Mouse (Mus musculus): ENCODE results near the gene Snx6. TPM values are rescaled to one million over a fixed set of nuclear protein-coding genes. Genes with fewer than 3 reads are reported as not detected.
A peak's percentile ranks its signal among the peaks of the same experiment; 100 is the strongest.
"Not testable (repeated sequence)": the region's sequence is repeated elsewhere in the genome, so short reads cannot be mapped to it uniquely, and the experiment has no call there.

Snx6 gene
- polyA plus RNA-seq, 1 experiment: 25.2 TPM

- Histone ChIP-seq H3K36me3 (ENCODE audit: control insufficient read depth, insufficient read depth, low read length) (peaks cover 63% of the 10 kb centered on the region), H3K27me3 (ENCODE audit: control insufficient read depth, insufficient read depth, low read length) (no peaks in the 10 kb centered on the region), H3K4me3 (ENCODE audit: control insufficient read depth, insufficient read depth, low read length) (no peak overlapping the region), H3K4me1 (replicated peaks; ENCODE audit: control insufficient read depth, insufficient read depth, low read length) (no peaks in the 10 kb centered on the region), H3K27ac (ENCODE audit: control insufficient read depth, insufficient read depth, low read length) (no peak overlapping the region)
- TF ChIP-seq POLR2A (IDR thresholded peaks at IDR 0.05; ENCODE audit: control insufficient read depth, extremely low read depth, insufficient read depth, low read length, poor library complexity) (no peak), CTCF (IDR thresholded peaks at IDR 0.05; ENCODE audit: borderline replicate concordance, control insufficient read depth, extremely low read depth, insufficient read depth, low read length, poor library complexity) (no peak)
- no peak for DNase-seq
- WGBS: 97% methylated on average over 12 of the region's 12 CpGs
Observed at GRCm38 (mm10) chr12:54763624-54764023, 31.9 kb downstream of the Snx6 start.

GRCm38 (mm10) chr12:54760676-54761075 lies 34.8 kb downstream of the Snx6 start:
- 100% methylated on average over 1 of the region's 1 CpGs for WGBS
- H3K4me1 ChIP-seq (replicated peaks; ENCODE audit: control insufficient read depth, insufficient read depth, low read length): no peaks in the 10 kb centered on the region
- TF ChIP-seq POLR2A (IDR thresholded peaks at IDR 0.05; ENCODE audit: control insufficient read depth, extremely low read depth, insufficient read depth, low read length, poor library complexity) (no peak), CTCF (IDR thresholded peaks at IDR 0.05; ENCODE audit: borderline replicate concordance, control insufficient read depth, extremely low read depth, insufficient read depth, low read length, poor library complexity) (no peak)

GRCm38 (mm10) chr12:54758846-54759245 lies 36.7 kb downstream of the Snx6 start:
- no peak overlapping the region for H3K27ac ChIP-seq (ENCODE audit: control insufficient read depth, insufficient read depth, low read length)
- H3K4me3 ChIP-seq (ENCODE audit: control insufficient read depth, insufficient read depth, low read length): no peak overlapping the region
- peaks cover 53% of the 10 kb centered on the region for H3K36me3 ChIP-seq (ENCODE audit: control insufficient read depth, insufficient read depth, low read length)
- no peaks in the 10 kb centered on the region for H3K27me3 ChIP-seq (ENCODE audit: control insufficient read depth, insufficient read depth, low read length)
- 96% methylated on average over 2 of the region's 2 CpGs for WGBS
- DNase-seq: no peak
- H3K4me1 ChIP-seq (replicated peaks; ENCODE audit: control insufficient read depth, insufficient read depth, low read length): no peaks in the 10 kb centered on the region
- TF ChIP-seq CTCF (IDR thresholded peaks at IDR 0.05; ENCODE audit: borderline replicate concordance, control insufficient read depth, extremely low read depth, insufficient read depth, low read length, poor library complexity): no peak
- no peak for TF ChIP-seq POLR2A (IDR thresholded peaks at IDR 0.05; ENCODE audit: control insufficient read depth, extremely low read depth, insufficient read depth, low read length, poor library complexity)

More at GRCm38 (mm10) chr12:54760676-54761075, 34.8 kb downstream of the Snx6 start:
- H3K4me3 ChIP-seq (ENCODE audit: control insufficient read depth, insufficient read depth, low read length): no peak overlapping the region
- no peak for DNase-seq
- H3K27ac ChIP-seq (ENCODE audit: control insufficient read depth, insufficient read depth, low read length): no peak overlapping the region
- no peaks in the 10 kb centered on the region for H3K27me3 ChIP-seq (ENCODE audit: control insufficient read depth, insufficient read depth, low read length)
- peaks cover 58% of the 10 kb centered on the region for H3K36me3 ChIP-seq (ENCODE audit: control insufficient read depth, insufficient read depth, low read length)

GRCm38 (mm10) chr12:54748647-54749046 lies 46.9 kb downstream of the Snx6 start:
- TF ChIP-seq POLR2A (IDR thresholded peaks at IDR 0.05; ENCODE audit: control insufficient read depth, extremely low read depth, insufficient read depth, low read length, poor library complexity) (no peak), CTCF (IDR thresholded peaks at IDR 0.05; ENCODE audit: borderline replicate concordance, control insufficient read depth, extremely low read depth, insufficient read depth, low read length, poor library complexity) (no peak)
- DNase-seq: no peak
- Histone ChIP-seq H3K4me1 (replicated peaks; ENCODE audit: control insufficient read depth, insufficient read depth, low read length) (no peaks in the 10 kb centered on the region), H3K36me3 (ENCODE audit: control insufficient read depth, insufficient read depth, low read length) (peaks cover 33% of the 10 kb centered on the region), H3K27me3 (ENCODE audit: control insufficient read depth, insufficient read depth, low read length) (no peaks in the 10 kb centered on the region), H3K27ac (ENCODE audit: control insufficient read depth, insufficient read depth, low read length) (no peak overlapping the region), H3K4me3 (ENCODE audit: control insufficient read depth, insufficient read depth, low read length) (no peak overlapping the region)
- over 99% methylated on average over 8 of the region's 8 CpGs for WGBS

GRCm38 (mm10) chr12:54738661-54739243 lies 56.8 kb downstream of the Snx6 start:
- peak overlapping the region; percentile 30 for H3K4me3 ChIP-seq (ENCODE audit: control insufficient read depth, insufficient read depth, low read length)
- not testable (repeated sequence) for H3K4me1 ChIP-seq (replicated peaks; ENCODE audit: control insufficient read depth, insufficient read depth, low read length); H3K27ac ChIP-seq (ENCODE audit: control insufficient read depth, insufficient read depth, low read length); H3K36me3 ChIP-seq (ENCODE audit: control insufficient read depth, insufficient read depth, low read length); H3K27me3 ChIP-seq (ENCODE audit: control insufficient read depth, insufficient read depth, low read length)
- peak; percentile 24 for DNase-seq
- WGBS: 2% methylated on average over 12 of the region's 33 CpGs

GRCm38 (mm10) chr12:54737891-54738660 lies 57.4 kb downstream of the Snx6 start:
- not testable (repeated sequence) for H3K27ac ChIP-seq (ENCODE audit: control insufficient read depth, insufficient read depth, low read length); H3K4me3 ChIP-seq (ENCODE audit: control insufficient read depth, insufficient read depth, low read length); H3K36me3 ChIP-seq (ENCODE audit: control insufficient read depth, insufficient read depth, low read length); DNase-seq; H3K4me1 ChIP-seq (replicated peaks; ENCODE audit: control insufficient read depth, insufficient read depth, low read length); H3K27me3 ChIP-seq (ENCODE audit: control insufficient read depth, insufficient read depth, low read length)
- WGBS: no CpG with 5 or more reads among the region's 21 CpGs

- not testable (repeated sequence) for H3K4me1 ChIP-seq (replicated peaks; ENCODE audit: control insufficient read depth, insufficient read depth, low read length); H3K36me3 ChIP-seq (ENCODE audit: control insufficient read depth, insufficient read depth, low read length); H3K4me3 ChIP-seq (ENCODE audit: control insufficient read depth, insufficient read depth, low read length); H3K27me3 ChIP-seq (ENCODE audit: control insufficient read depth, insufficient read depth, low read length); H3K27ac ChIP-seq (ENCODE audit: control insufficient read depth, insufficient read depth, low read length)
- DNase-seq: peak; percentile 41
- WGBS: 0% methylated on average over 8 of the region's 49 CpGs
Observed at GRCm38 (mm10) chr12:54734307-54735131, 61.0 kb downstream of the Snx6 start.

- H3K27ac ChIP-seq (ENCODE audit: control insufficient read depth, insufficient read depth, low read length); H3K4me1 ChIP-seq (replicated peaks; ENCODE audit: control insufficient read depth, insufficient read depth, low read length); DNase-seq; H3K27me3 ChIP-seq (ENCODE audit: control insufficient read depth, insufficient read depth, low read length); H3K36me3 ChIP-seq (ENCODE audit: control insufficient read depth, insufficient read depth, low read length); H3K4me3 ChIP-seq (ENCODE audit: control insufficient read depth, insufficient read depth, low read length): not testable (repeated sequence)
- no CpG with 5 or more reads among the region's 56 CpGs for WGBS
Observed at GRCm38 (mm10) chr12:54729140-54730059, 66.1 kb downstream of the Snx6 start.
